Mouse (Mus musculus): ENCODE measurements at regions not wholly inside any gene's neighbourhood (a gene's known extent, or its start where the extent isn't known, plus 50 kb on each side); places are given as distances from the start of the nearest gene placed in this dataset.

GRCm38 (mm10) chr2:45925791-45926480 is 808.7 kb upstream of the Zeb2 start:
- no peak for TF ChIP-seq MAFK (IDR thresholded peaks at IDR 0.05; ENCODE audit: insufficient read depth, low read depth, low read length)
- no peak for TF ChIP-seq ZNF384 (IDR thresholded peaks at IDR 0.05; ENCODE audit: low read depth, low read length)
- no peak for TF ChIP-seq HCFC1 (IDR thresholded peaks at IDR 0.05; ENCODE audit: borderline replicate concordance, insufficient read depth, low read length)
- no peak for TF ChIP-seq ZC3H11A (IDR thresholded peaks at IDR 0.05; ENCODE audit: borderline replicate concordance, low read depth, low read length)

Measured in ES-E14 (cell line).